Mouse (Mus musculus): ENCODE results near the gene Pigs. TPM values are rescaled to one million over a fixed set of nuclear protein-coding genes. Genes with fewer than 3 reads are reported as not detected.
A peak's percentile ranks its signal among the peaks of the same experiment; 100 is the strongest.

The Pigs gene
- polyA plus RNA-seq, 1 experiment from 2014 or later, result 76.0 TPM

DNA sequence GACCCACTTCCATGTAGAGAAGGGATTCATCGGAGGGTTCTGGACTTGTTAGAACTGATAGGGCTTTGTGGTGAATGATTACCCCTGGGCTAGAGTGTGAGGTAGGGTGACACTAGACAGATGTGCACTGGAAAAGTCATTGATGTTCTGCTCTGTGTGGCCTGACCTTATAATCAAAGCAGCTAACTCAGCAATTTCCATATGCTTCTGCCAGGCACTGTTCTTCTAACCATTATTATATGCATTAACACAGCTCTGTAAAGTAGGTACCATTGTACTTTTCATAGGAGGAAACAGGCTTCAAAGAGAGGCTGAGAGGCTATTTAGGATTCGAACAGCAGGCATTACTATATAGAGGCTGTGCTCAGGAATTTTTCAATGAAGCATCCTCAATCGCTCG lies 1.0 kb upstream of the Pigs start:
- Histone ChIP-seq H3K27me3 (ENCODE audit: control insufficient read depth, insufficient read depth, low read length) (no peaks in the 10 kb centered on the region), H3K9ac (ENCODE audit: low read depth, low read length) (no peak overlapping the region), H3K36me3 (ENCODE audit: control insufficient read depth, insufficient read depth, low read length) (0 out of 2 replicates have a peak, but pooled peaks cover 3% of the 10 kb centered on the region), H3K4me1 (ENCODE audit: control insufficient read depth, insufficient read depth, low read length) (peaks cover 12% of the 10 kb centered on the region; the same call in 1 of the 2 replicates), H3K4me2 (replicated peaks; ENCODE audit: low read depth, low read length) (no peak overlapping the region), H3K27ac (ENCODE audit: low read depth, low read length) (no peak overlapping the region), H3K4me3 (ENCODE audit: low read length) (no peak overlapping the region), H3K9me3 (ENCODE audit: control insufficient read depth, low read length) (no peaks in the 10 kb centered on the region)
- WGBS, result 91% methylated on average over 4 of the region's 4 CpGs
- no peak for ATAC-seq (ENCODE audit: low FRiP score, low TSS enrichment)

- H3K27me3 ChIP-seq (ENCODE audit: control insufficient read depth, insufficient read depth, low read length), result no peaks in the 10 kb centered on the region
- under 1% methylated on average over 38 of the region's 41 CpGs for WGBS
- no peak overlapping the region for H3K27ac ChIP-seq (ENCODE audit: low read depth, low read length)
- peak overlapping the region; percentile 91 for H3K4me2 ChIP-seq (replicated peaks; ENCODE audit: low read depth, low read length)
- peak overlapping the region; percentile 91 for H3K4me3 ChIP-seq (ENCODE audit: low read length)
- ATAC-seq (ENCODE audit: low FRiP score, low TSS enrichment), result peak; percentile 74
- peaks cover 8% of the 10 kb centered on the region; the same call in 1 of the 2 replicates for H3K4me1 ChIP-seq (ENCODE audit: control insufficient read depth, insufficient read depth, low read length)
- H3K36me3 ChIP-seq (ENCODE audit: control insufficient read depth, insufficient read depth, low read length), result peaks cover 6% of the 10 kb centered on the region
- peak overlapping the region; percentile 85 for H3K9ac ChIP-seq (ENCODE audit: low read depth, low read length)
- no peaks in the 10 kb centered on the region for H3K9me3 ChIP-seq (ENCODE audit: control insufficient read depth, low read length)
Measured at GRCm38 (mm10) chr11:78328512-78329056, 369 bp downstream of the Pigs start.

GRCm38 (mm10) chr11:78332676-78333075 lies 4.5 kb downstream of the Pigs start:
- Histone ChIP-seq H3K9ac (ENCODE audit: low read depth, low read length) (no peak overlapping the region), H3K4me2 (replicated peaks; ENCODE audit: low read depth, low read length) (no peak overlapping the region), H3K27me3 (ENCODE audit: control insufficient read depth, insufficient read depth, low read length) (no peaks in the 10 kb centered on the region), H3K27ac (ENCODE audit: low read depth, low read length) (no peak overlapping the region), H3K36me3 (ENCODE audit: control insufficient read depth, insufficient read depth, low read length) (peaks cover 24% of the 10 kb centered on the region), H3K9me3 (ENCODE audit: control insufficient read depth, low read length) (no peaks in the 10 kb centered on the region; the same call in 1 of the 2 replicates), H3K4me1 (ENCODE audit: control insufficient read depth, insufficient read depth, low read length) (peaks cover 8% of the 10 kb centered on the region; the same call in 1 of the 2 replicates), H3K4me3 (ENCODE audit: low read length) (no peak overlapping the region)
- WGBS, result 90% methylated on average over 12 of the region's 12 CpGs
- no peak for ATAC-seq (ENCODE audit: low FRiP score, low TSS enrichment)

DNA sequence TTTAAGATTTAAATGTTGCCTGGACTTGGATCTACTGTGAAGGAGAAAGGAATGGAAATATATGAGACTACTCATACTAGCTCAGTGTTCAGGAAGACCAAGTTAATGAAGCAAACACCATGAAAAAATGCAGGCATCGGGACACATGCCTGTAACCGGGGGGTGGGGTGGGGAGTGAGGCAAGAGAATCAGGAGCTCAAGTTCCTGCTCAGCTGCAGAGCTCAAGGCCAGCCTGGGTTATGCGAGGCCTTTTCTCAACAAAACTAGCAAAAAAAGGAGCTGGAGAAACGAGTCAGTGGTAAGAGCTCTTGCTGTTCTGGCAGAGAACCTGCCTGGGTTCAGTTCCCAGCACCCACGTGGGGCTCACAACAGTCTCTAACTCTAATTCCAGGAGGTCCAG lies 5.8 kb downstream of the Pigs start:
- Histone ChIP-seq H3K4me1 (ENCODE audit: control insufficient read depth, insufficient read depth, low read length) (peaks cover 4% of the 10 kb centered on the region; the same call in 1 of the 2 replicates), H3K36me3 (ENCODE audit: control insufficient read depth, insufficient read depth, low read length) (peaks cover 25% of the 10 kb centered on the region), H3K27me3 (ENCODE audit: control insufficient read depth, insufficient read depth, low read length) (no peaks in the 10 kb centered on the region), H3K9me3 (ENCODE audit: control insufficient read depth, low read length) (no peaks in the 10 kb centered on the region; the same call in 1 of the 2 replicates), H3K4me2 (replicated peaks; ENCODE audit: low read depth, low read length) (no peak overlapping the region), H3K4me3 (ENCODE audit: low read length) (no peak overlapping the region), H3K27ac (ENCODE audit: low read depth, low read length) (no peak overlapping the region), H3K9ac (ENCODE audit: low read depth, low read length) (no peak overlapping the region)
- ATAC-seq (ENCODE audit: low FRiP score, low TSS enrichment), result no peak
- 77% methylated on average over 5 of the region's 5 CpGs for whole genome bisulfite sequencing

DNA sequence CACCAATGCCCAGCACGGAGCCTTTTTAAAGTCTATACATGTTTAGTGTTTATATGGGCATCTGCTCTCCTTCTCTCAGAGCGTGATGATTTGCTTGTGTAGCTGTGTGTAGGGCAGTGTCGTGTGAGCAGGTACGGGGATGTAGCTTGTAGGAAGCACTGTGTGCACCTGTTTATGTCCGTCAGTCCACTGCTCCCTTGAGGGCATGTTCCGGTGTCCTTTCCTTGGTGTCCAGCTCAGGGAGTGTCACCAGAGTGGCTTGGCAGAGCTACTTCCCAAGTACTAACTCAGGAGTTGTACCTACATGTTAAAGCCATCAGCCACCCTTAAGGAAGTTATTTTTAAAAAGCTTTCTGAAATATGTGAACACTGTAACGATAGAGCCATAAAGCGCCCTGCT lies 8.8 kb downstream of the Pigs start:
- Histone ChIP-seq H3K4me2 (replicated peaks; ENCODE audit: low read depth, low read length) (no peak overlapping the region), H3K27me3 (ENCODE audit: control insufficient read depth, insufficient read depth, low read length) (no peaks in the 10 kb centered on the region), H3K9ac (ENCODE audit: low read depth, low read length) (no peak overlapping the region), H3K27ac (ENCODE audit: low read depth, low read length) (no peak overlapping the region), H3K36me3 (ENCODE audit: control insufficient read depth, insufficient read depth, low read length) (peaks cover 34% of the 10 kb centered on the region), H3K9me3 (ENCODE audit: control insufficient read depth, low read length) (no peaks in the 10 kb centered on the region; the same call in 1 of the 2 replicates), H3K4me1 (ENCODE audit: control insufficient read depth, insufficient read depth, low read length) (no peaks in the 10 kb centered on the region), H3K4me3 (ENCODE audit: low read length) (no peak overlapping the region)
- WGBS, result 95% methylated on average over 8 of the region's 8 CpGs
- ATAC-seq (ENCODE audit: low FRiP score, low TSS enrichment), result no peak

GRCm38 (mm10) chr11:78341702-78342101 lies 13.5 kb downstream of the Pigs start:
- Histone ChIP-seq H3K36me3 (ENCODE audit: control insufficient read depth, insufficient read depth, low read length) (peaks cover 17% of the 10 kb centered on the region; the same call in 1 of the 2 replicates), H3K4me3 (ENCODE audit: low read length) (no peak overlapping the region), H3K9ac (ENCODE audit: low read depth, low read length) (no peak overlapping the region), H3K9me3 (ENCODE audit: control insufficient read depth, low read length) (no peaks in the 10 kb centered on the region), H3K4me1 (ENCODE audit: control insufficient read depth, insufficient read depth, low read length) (peaks cover 24% of the 10 kb centered on the region), H3K27ac (ENCODE audit: low read depth, low read length) (no peak overlapping the region), H3K4me2 (replicated peaks; ENCODE audit: low read depth, low read length) (no peak overlapping the region), H3K27me3 (ENCODE audit: control insufficient read depth, insufficient read depth, low read length) (no peaks in the 10 kb centered on the region)
- 72% methylated on average over 12 of the region's 12 CpGs for WGBS
- ATAC-seq (ENCODE audit: low FRiP score, low TSS enrichment), result no peak

GRCm38 (mm10) chr11:78343381-78344327 lies 15.4 kb downstream of the Pigs start, which contains the start of gene Unc119:
Gene Unc119, plus strand, starts transcription at chr11:78343482.
- 2% methylated on average over 49 of the region's 66 CpGs for WGBS
- ATAC-seq (ENCODE audit: low FRiP score, low TSS enrichment), result peak; percentile 87
- peak within 1 kb of the TSS; percentile 77 for H3K27ac ChIP-seq (ENCODE audit: low read depth, low read length)

DNA sequence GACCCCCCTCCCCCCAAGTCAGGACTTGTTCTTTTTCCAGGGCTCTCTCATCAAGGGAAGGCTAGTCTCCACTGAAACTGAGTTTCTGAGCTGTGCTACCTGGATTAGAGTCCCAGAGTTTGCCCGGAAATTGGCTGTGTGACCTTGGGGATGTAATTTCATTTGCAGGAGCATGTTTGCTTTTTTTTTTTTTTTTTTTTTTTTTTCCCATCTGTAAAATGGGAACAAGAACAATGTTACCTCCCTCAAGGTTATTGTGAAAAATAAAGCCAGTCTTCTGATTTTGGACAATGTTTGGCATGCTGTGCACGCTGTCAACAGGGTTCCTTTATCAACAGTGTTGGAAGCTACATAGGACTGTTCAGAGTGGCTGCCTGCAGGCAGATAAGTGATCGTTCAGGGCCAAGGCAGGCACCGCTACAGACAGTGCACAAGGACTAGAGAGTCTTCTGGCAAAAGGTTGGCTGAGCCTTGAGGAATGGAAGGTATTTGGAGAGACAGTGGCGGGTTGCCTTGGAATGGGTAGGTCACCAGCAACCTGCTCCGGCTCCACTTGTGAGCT lies 16.2 kb downstream of the Pigs start:
- WGBS, result 79% methylated on average over 6 of the region's 6 CpGs
- Histone ChIP-seq H3K36me3 (ENCODE audit: control insufficient read depth, insufficient read depth, low read length) (peaks cover 17% of the 10 kb centered on the region; the same call in 1 of the 2 replicates), H3K9me3 (ENCODE audit: control insufficient read depth, low read length) (no peaks in the 10 kb centered on the region), H3K27ac (ENCODE audit: low read depth, low read length) (peak overlapping the region; percentile 38; the same call in 1 of the 2 replicates), H3K4me1 (ENCODE audit: control insufficient read depth, insufficient read depth, low read length) (peaks cover 24% of the 10 kb centered on the region), H3K4me2 (replicated peaks; ENCODE audit: low read depth, low read length) (peak overlapping the region; percentile 88), H3K27me3 (ENCODE audit: control insufficient read depth, insufficient read depth, low read length) (no peaks in the 10 kb centered on the region), H3K4me3 (ENCODE audit: low read length) (peak overlapping the region; percentile 87), H3K9ac (ENCODE audit: low read depth, low read length) (peak overlapping the region; percentile 82)
- no peak for ATAC-seq (ENCODE audit: low FRiP score, low TSS enrichment)

More at GRCm38 (mm10) chr11:78343381-78344327, 15.4 kb downstream of the Pigs start, which contains the start of gene Unc119:
- no peaks in the 10 kb centered on the region for H3K9me3 ChIP-seq (ENCODE audit: control insufficient read depth, low read length)
- H3K4me3 ChIP-seq (ENCODE audit: low read length), result peak within 1 kb of the TSS; percentile 87
- no peaks in the 10 kb centered on the region for H3K27me3 ChIP-seq (ENCODE audit: control insufficient read depth, insufficient read depth, low read length)
- peaks cover 24% of the 10 kb centered on the region for H3K4me1 ChIP-seq (ENCODE audit: control insufficient read depth, insufficient read depth, low read length)
- H3K9ac ChIP-seq (ENCODE audit: low read depth, low read length), result peak within 1 kb of the TSS; percentile 82
- peaks cover 16% of the 10 kb centered on the region; the same call in 1 of the 2 replicates for H3K36me3 ChIP-seq (ENCODE audit: control insufficient read depth, insufficient read depth, low read length)
- peak within 1 kb of the TSS; percentile 88 for H3K4me2 ChIP-seq (replicated peaks; ENCODE audit: low read depth, low read length)
